Mouse (Mus musculus) limb, embryonic 15.5 days (tissue): Measurements from ENCODE around the gene Rcor1. TPM values are rescaled to one million over a fixed set of nuclear protein-coding genes. Genes with fewer than 3 reads are reported as not detected.
A peak's percentile ranks its signal among the peaks of the same experiment; 100 is the strongest.

Experiments used
- ATAC-seq: fragments of 200-750 bp; cut with Nextera tagmentation; 2 replicates; pipeline ENCODE4 v1.8.0; 2017; ENCODE audit warnings: low read depth, moderate TSS enrichment; ENCODE audit not compliant: insufficient number of reproducible peaks, low FRiP score, low TSS enrichment
- H3K27ac ChIP-seq: fragments of 300-500 bp; sonication (generic); 2 replicates; pipeline ENCODE4 v1.5.1; 2015; ENCODE audit warnings: moderate library complexity, mild to moderate bottlenecking, inconsistent platforms
- H3K27me3 ChIP-seq: fragments of 300-500 bp; sonication (generic); 2 replicates; pipeline ENCODE4 v1.6.1; 2015; ENCODE audit warnings: inconsistent platforms
- H3K36me3 ChIP-seq: fragments of 300-500 bp; sonication (generic); 2 replicates; pipeline ENCODE4 v1.6.1; 2015; ENCODE audit warnings: inconsistent platforms
- H3K4me1 ChIP-seq: fragments of 300-500 bp; sonication (generic); 2 replicates; pipeline ENCODE4 v1.6.1; 2015; ENCODE audit warnings: inconsistent platforms
- H3K4me2 ChIP-seq: fragments of 300-500 bp; sonication (generic); 2 replicates; pipeline ENCODE4 v1.6.1; 2015; ENCODE audit warnings: mild to moderate bottlenecking, inconsistent platforms
- H3K4me3 ChIP-seq: fragments of 300-500 bp; sonication (generic); 2 replicates; pipeline ENCODE4 v1.5.1; 2015; ENCODE audit warnings: mild to moderate bottlenecking, inconsistent platforms
- H3K9ac ChIP-seq: fragments of 300-500 bp; sonication (generic); 2 replicates; pipeline ENCODE4 v1.6.1; 2015; ENCODE audit warnings: inconsistent platforms
- H3K9me3 ChIP-seq: fragments of 300-500 bp; sonication (generic); 2 replicates; pipeline ENCODE4 v1.6.1; 2016; ENCODE audit warnings: inconsistent platforms
- WGBS: fragments of 180-500 bp; shearing (Covaris S2); methylation state at CpG from one replicate; pipeline ENCODE4 v1.1.7; 2015; 5-methylcytosine and 5-hydroxymethylcytosine counted together
- polyA plus RNA-seq: library from polyadenylated mRNA; unstranded; fragments of >200 nt; fragmentation: Nextera tagmentation; extraction: Ambion mirVana; gene quantifications from 2 replicates; pipeline ENCODE4 v1.2.1, GENCODE M21; 2015

Rcor1 gene
- polyA plus RNA-seq, 1 experiment from 2014 or later, result 13.5 TPM

DNA sequence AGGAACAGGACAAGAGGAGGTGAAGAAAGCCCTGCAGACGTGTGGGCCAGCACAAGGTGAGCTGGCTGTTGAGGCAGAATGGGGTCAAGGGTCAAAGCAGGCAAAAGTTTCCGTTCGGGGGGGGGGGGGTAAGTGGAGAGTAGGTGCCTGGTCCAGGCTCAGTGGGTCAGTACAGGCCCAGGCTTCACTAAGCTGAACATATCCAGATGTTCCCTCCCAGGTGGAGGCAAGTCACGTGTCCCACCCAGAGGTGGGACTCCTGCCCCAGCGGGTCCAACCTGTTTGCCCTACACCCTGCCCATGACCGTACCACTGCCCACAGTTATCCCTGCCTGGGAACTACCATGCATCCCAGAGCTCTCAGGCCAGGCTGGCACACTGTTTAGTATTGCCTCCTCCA lies 33.3 kb upstream of the Rcor1 start:
- Histone ChIP-seq H3K9me3 (no peaks in the 10 kb centered on the region), H3K36me3 (no peaks in the 10 kb centered on the region), H3K27ac (peak overlapping the region; percentile 75), H3K27me3 (no peaks in the 10 kb centered on the region), H3K9ac (no peak overlapping the region), H3K4me3 (no peak overlapping the region), H3K4me1 (peaks cover 48% of the 10 kb centered on the region), H3K4me2 (no peak overlapping the region)
- WGBS, result 53% methylated on average over 6 of the region's 6 CpGs
- no peak for ATAC-seq

DNA sequence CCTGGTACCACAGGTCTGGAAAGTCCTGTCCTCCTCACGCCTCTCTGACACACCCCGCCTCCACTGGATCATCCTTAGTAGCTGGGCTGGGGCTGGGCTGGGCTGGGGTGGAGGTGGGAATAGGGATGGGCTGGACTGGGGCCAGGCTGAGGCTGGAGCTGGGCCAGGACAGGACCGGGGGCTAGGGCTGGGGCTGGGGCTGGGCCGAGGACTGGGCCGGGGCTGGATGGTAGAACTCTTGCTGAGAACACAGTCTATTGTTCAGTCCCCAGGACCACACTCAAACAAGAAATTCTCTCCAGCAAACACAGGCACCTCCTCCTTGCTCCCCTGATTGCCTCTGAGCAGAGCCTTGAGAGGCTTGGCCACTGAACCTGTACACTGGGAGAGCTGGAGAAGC lies 32.8 kb upstream of the Rcor1 start:
- Histone ChIP-seq H3K4me2 (no peak overlapping the region), H3K36me3 (no peaks in the 10 kb centered on the region), H3K4me3 (no peak overlapping the region), H3K9ac (no peak overlapping the region), H3K9me3 (no peaks in the 10 kb centered on the region), H3K27ac (peak overlapping the region; percentile 75), H3K4me1 (peaks cover 48% of the 10 kb centered on the region), H3K27me3 (no peaks in the 10 kb centered on the region)
- 36% methylated on average over 5 of the region's 5 CpGs for WGBS
- ATAC-seq, result peak; percentile 31; the same call in 1 of the 2 replicates

DNA sequence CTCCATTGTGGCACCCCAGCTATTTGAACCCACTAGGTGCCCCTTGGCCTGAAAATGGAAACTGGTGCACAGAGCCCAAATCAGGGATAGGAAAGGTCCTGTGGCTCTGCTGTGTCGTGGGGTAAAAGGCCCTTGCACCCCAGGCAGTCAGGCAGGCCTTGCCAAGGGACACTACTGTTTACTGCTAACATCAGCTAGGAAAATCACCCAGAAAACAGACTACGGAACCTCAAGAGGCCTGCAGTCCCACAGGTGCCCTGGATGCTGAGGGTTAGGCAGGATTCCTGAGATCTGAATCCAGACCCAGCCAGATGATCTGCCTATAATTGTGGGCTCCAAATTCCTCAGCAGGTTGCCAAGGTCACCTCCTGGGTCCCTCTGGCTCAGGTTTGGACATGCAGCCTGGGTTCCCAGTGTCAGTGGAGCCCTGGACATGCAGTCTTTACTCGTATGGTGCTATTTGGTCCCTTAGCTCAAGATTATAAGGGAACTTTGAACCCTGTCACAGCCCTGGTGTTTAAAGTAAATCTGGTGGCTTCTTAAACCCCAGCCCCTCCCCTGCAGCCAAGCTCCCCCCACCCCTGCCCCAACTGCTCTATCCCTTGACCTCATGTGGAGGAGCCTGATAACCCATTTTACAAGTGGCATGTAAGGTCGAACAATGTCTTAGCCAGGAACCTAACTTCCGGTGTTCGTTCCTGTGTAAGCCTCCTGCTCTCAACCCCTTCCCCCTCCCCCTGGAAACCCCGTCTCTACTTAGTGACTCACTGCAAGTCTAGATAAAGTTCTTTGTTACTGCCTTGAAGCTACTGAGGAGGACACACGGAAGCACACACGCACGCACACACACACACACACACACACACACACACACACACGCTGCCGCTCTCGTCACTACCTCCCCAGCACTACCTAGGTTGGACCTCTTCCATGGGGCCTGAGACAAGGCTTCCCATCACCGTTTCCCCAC lies 31.7 kb upstream of the Rcor1 start:
- no peak overlapping the region for H3K4me2 ChIP-seq
- no peak overlapping the region for H3K9ac ChIP-seq
- H3K9me3 ChIP-seq, result no peaks in the 10 kb centered on the region
- H3K36me3 ChIP-seq, result no peaks in the 10 kb centered on the region
- no peak for ATAC-seq
- WGBS, result 65% methylated on average over 14 of the region's 14 CpGs
- H3K4me1 ChIP-seq, result peaks cover 48% of the 10 kb centered on the region
- H3K27me3 ChIP-seq, result no peaks in the 10 kb centered on the region
- H3K4me3 ChIP-seq, result no peak overlapping the region
- H3K27ac ChIP-seq, result peak overlapping the region; percentile 75

DNA sequence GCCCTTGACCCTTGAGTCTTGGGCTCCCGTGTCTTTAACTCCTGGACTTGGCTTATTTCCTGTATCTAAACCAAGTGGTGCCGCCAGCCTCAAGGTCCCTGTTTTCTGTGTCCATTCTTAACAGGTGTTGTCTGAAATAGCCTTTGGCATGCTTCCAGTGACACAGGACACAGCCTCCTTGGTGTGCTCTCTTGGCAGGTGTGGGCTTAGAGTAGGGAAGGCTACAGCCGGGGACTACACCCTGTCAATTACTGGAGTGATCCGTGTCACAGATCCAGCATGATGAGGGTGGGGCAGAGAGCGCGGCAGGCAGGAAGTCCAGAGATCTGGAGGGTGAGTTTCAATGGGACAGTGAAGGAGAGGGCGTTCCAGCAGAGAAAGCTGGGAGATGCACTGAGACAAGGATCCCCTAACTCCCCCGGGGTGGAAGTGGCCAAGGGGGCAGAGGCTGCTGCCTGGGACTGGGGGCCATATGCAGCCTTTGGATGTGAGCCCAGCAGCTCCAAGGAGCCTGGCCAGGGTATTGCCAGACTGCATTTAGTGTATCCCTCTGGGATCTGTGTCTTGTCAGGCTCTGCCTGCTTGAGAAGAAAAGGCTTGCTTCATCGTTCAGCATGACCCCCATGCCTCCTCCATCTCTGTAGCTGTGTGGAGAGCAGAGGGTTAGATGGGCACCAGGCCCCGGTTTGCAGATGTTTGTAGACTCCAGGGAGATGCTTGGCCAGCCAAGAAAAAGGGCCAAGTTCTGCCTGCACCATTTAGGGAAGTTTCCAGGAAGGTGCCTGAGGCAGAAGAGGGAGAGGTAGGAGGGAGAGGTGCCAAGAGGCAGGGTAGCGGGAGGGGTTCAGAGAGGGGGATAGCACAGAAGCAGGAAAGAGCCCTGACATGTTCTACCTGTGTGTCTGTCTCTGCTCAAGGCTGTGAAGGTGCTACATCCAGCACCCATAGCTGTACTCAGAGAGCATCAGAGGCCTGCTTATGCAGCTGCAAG lies 30.4 kb upstream of the Rcor1 start:
- Histone ChIP-seq H3K36me3 (no peaks in the 10 kb centered on the region), H3K4me2 (no peak overlapping the region), H3K9me3 (no peaks in the 10 kb centered on the region), H3K27me3 (no peaks in the 10 kb centered on the region), H3K4me1 (peaks cover 48% of the 10 kb centered on the region), H3K27ac (peak overlapping the region; percentile 59), H3K4me3 (no peak overlapping the region), H3K9ac (no peak overlapping the region)
- 46% methylated on average over 11 of the region's 11 CpGs for WGBS
- 0 out of 2 replicates have a peak, but pooled peaks have one; percentile 26 for ATAC-seq

DNA sequence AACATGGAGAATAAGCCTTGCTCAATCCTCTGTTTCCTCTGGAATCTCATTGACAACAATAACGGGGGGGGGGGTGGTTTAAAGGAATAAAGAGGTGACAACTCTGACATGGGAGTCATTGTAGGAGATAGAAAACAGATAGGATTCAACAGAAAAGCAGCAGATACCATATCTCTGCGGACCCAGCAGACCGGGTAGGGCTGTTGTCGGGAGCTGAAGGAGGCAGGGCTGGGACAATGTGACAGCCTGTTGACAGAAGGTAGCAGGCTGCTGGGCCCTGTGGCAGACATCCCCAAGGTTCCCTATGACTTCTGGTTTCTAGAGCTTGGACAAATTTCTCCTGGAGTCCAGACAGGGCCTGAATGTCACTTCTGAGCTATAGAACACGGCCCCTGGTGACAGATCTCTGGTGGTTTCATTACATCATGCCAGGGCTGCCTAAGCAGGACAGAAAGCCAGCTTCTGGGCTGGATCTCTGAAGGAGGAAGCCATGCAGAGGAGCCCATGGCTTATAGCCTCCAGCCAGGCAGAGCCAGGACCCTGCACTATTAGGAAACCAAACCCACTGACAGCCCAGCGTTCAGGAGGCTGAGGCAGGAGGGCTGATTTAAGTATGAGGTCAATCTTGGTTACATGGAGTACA lies 29.4 kb upstream of the Rcor1 start:
- Histone ChIP-seq H3K4me2 (no peak overlapping the region), H3K27ac (peak overlapping the region; percentile 59), H3K4me1 (peaks cover 48% of the 10 kb centered on the region), H3K9ac (no peak overlapping the region), H3K27me3 (no peaks in the 10 kb centered on the region), H3K4me3 (no peak overlapping the region), H3K9me3 (no peaks in the 10 kb centered on the region), H3K36me3 (no peaks in the 10 kb centered on the region)
- 66% methylated on average over 6 of the region's 6 CpGs for WGBS
- no peak for ATAC-seq

GRCm38 (mm10) chr12:111016807-111017206 lies 22.3 kb upstream of the Rcor1 start:
- Histone ChIP-seq H3K9me3 (no peaks in the 10 kb centered on the region), H3K4me2 (no peak overlapping the region), H3K36me3 (no peaks in the 10 kb centered on the region), H3K27me3 (no peaks in the 10 kb centered on the region), H3K4me1 (peaks cover 3% of the 10 kb centered on the region; the same call in 1 of the 2 replicates), H3K9ac (no peak overlapping the region), H3K4me3 (no peak overlapping the region), H3K27ac (no peak overlapping the region)
- WGBS, result 82% methylated on average over 3 of the region's 3 CpGs
- no peak for ATAC-seq

- H3K27me3 ChIP-seq, result no peaks in the 10 kb centered on the region
- ATAC-seq, result no peak
- WGBS, result 91% methylated on average over 11 of the region's 11 CpGs
- H3K36me3 ChIP-seq, result no peaks in the 10 kb centered on the region
- no peaks in the 10 kb centered on the region for H3K9me3 ChIP-seq
- no peak overlapping the region for H3K9ac ChIP-seq
- H3K4me2 ChIP-seq, result no peak overlapping the region
- no peak overlapping the region for H3K27ac ChIP-seq
- H3K4me3 ChIP-seq, result no peak overlapping the region
- H3K4me1 ChIP-seq, result peaks cover 3% of the 10 kb centered on the region; the same call in 1 of the 2 replicates
Measured at GRCm38 (mm10) chr12:111018068-111018467, 21.1 kb upstream of the Rcor1 start.

DNA sequence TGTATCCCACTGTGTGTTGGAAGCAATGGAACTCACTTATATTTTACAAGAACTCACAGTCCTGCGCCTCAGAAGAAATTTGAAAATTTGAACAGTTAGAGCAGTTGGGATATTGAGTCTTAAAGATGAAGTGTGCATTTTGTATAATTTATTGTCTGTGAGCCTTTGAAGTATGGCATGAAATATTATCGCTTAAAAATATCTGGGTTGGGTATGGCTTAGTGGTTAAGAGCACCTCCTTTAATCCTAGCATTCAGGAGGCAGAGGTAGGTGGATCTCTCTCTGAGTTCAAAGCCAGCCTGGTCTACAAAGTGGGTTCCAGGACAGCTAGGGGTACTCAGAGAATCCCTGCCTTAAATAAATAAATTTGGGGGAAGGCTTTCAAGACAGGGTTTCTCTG lies 20.1 kb upstream of the Rcor1 start:
- H3K9me3 ChIP-seq, result no peaks in the 10 kb centered on the region
- H3K9ac ChIP-seq, result no peak overlapping the region
- WGBS, result 82% methylated on average over 2 of the region's 2 CpGs
- H3K4me2 ChIP-seq, result no peak overlapping the region
- H3K36me3 ChIP-seq, result no peaks in the 10 kb centered on the region
- ATAC-seq, result no peak
- H3K27ac ChIP-seq, result no peak overlapping the region
- H3K27me3 ChIP-seq, result no peaks in the 10 kb centered on the region
- H3K4me1 ChIP-seq, result peaks cover 3% of the 10 kb centered on the region; the same call in 1 of the 2 replicates
- no peak overlapping the region for H3K4me3 ChIP-seq

- WGBS, result 10% methylated on average over 1 of the region's 1 CpGs
- Histone ChIP-seq H3K27me3 (no peaks in the 10 kb centered on the region), H3K9ac (no peak overlapping the region), H3K27ac (no peak overlapping the region), H3K4me2 (no peak overlapping the region), H3K4me1 (no peaks in the 10 kb centered on the region), H3K9me3 (no peaks in the 10 kb centered on the region), H3K4me3 (no peak overlapping the region), H3K36me3 (no peaks in the 10 kb centered on the region)
- ATAC-seq, result no peak; the same call in 1 of the 2 replicates
Measured at GRCm38 (mm10) chr12:111021138-111021537, 18.0 kb upstream of the Rcor1 start.

DNA sequence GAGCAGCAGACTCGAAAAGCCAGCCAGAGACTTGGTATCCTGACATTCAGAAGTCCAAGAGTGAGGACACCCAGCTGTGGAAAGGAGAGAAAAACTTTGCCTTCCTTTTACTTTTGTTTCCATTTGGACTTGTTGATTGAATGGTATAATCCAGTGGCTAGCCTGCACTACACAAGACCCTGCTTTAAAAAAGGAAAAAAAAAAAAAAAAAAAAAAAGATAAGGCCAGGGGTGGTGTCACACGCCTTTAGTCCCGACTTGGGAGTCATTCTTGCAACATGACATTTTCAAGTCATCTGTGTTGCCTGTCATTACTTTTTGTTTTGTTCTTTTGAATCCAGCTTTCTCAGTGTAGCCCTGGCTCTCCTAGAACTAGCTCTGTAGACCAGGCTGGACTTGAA lies 17.6 kb upstream of the Rcor1 start:
- Histone ChIP-seq H3K27ac (no peak overlapping the region), H3K27me3 (no peaks in the 10 kb centered on the region), H3K9ac (no peak overlapping the region), H3K9me3 (no peaks in the 10 kb centered on the region), H3K36me3 (no peaks in the 10 kb centered on the region), H3K4me3 (no peak overlapping the region), H3K4me1 (no peaks in the 10 kb centered on the region), H3K4me2 (no peak overlapping the region)
- no peak for ATAC-seq
- WGBS, result 57% methylated on average over 3 of the region's 3 CpGs
